Mouse (Mus musculus): ENCODE data around the gene Gdpd1.

- TF ChIP-seq CTCF (IDR thresholded peaks at IDR 0.05; ENCODE audit: extremely low read depth, insufficient read length, insufficient replicate concordance, low read depth, low read length) (no peak), POLR2A (IDR thresholded peaks at IDR 0.05; ENCODE audit: low read depth, low read length) (no peak)
These were observed 55.8 kb downstream of the Gdpd1 start for GRCm38 (mm10) chr11:87018081-87018480.
